Mouse (Mus musculus) forebrain, postnatal 0 days (tissue): ENCODE measurements at regions not wholly inside any gene's neighbourhood (a gene's known extent, or its start where the extent isn't known, plus 50 kb on each side); places are given as distances from the start of the nearest gene placed in this dataset.

Source experiments
- ATAC-seq: fragments of 200-750 bp; cut with Nextera tagmentation; 2 replicates; pipeline ENCODE4 v1.8.0; 2017; ENCODE audit warnings: mild to moderate bottlenecking, moderate library complexity
- DNase-seq: peaks from one replicate; pipeline ENCODE4 v3.0.0-alpha.2; 2015
- H3K27ac ChIP-seq: fragments of 300-500 bp; sonication (generic); 2 replicates; pipeline ENCODE4 v1.5.1; 2014; ENCODE audit warnings: low read depth, mild to moderate bottlenecking, antibody characterized with exemption, low read length, moderate library complexity, mixed read lengths
- H3K27me3 ChIP-seq: fragments of 300-500 bp; sonication (generic); 2 replicates; pipeline ENCODE4 v1.6.1; 2014; ENCODE audit warnings: mild to moderate bottlenecking, low read length, mixed read lengths; ENCODE audit not compliant: insufficient read depth
- H3K36me3 ChIP-seq: fragments of 300-500 bp; sonication (generic); 2 replicates; pipeline ENCODE4 v1.6.1; 2014; ENCODE audit warnings: mild to moderate bottlenecking, moderate library complexity; ENCODE audit not compliant: insufficient read depth
- H3K4me1 ChIP-seq: fragments of 300-500 bp; sonication (generic); 2 replicates; pipeline ENCODE4 v1.6.1; 2014; ENCODE audit warnings: antibody characterized with exemption; ENCODE audit not compliant: insufficient read depth
- H3K4me2 ChIP-seq: fragments of 300-500 bp; sonication (generic); 2 replicates; pipeline ENCODE4 v1.6.1; 2014; ENCODE audit warnings: low read depth, mild to moderate bottlenecking, moderate library complexity
- H3K4me3 ChIP-seq: fragments of 300-500 bp; sonication (generic); 2 replicates; pipeline ENCODE4 v1.5.1; 2014; ENCODE audit warnings: low read depth, low read length, mixed read lengths
- H3K9ac ChIP-seq: fragments of 300-500 bp; sonication (generic); 2 replicates; pipeline ENCODE4 v1.6.1; 2014; ENCODE audit warnings: mild to moderate bottlenecking
- H3K9me3 ChIP-seq: fragments of 300-500 bp; sonication (generic); 2 replicates; pipeline ENCODE4 v1.6.1; 2016; ENCODE audit warnings: low read length
- CTCF ChIP-seq: sonication (generic); IDR thresholded peaks from 2 replicates; pipeline ENCODE4 v1.5.1; 2016; ENCODE audit warnings: antibody characterized with exemption, control low read depth, low read depth
- WGBS: fragments of 180-500 bp; shearing (Covaris S2); extraction: QIAGEN DNeasy Blood & Tissue Kit; methylation state at CpG from one replicate; pipeline ENCODE4 v1.1.7; 2014; 5-methylcytosine and 5-hydroxymethylcytosine counted together

DNA sequence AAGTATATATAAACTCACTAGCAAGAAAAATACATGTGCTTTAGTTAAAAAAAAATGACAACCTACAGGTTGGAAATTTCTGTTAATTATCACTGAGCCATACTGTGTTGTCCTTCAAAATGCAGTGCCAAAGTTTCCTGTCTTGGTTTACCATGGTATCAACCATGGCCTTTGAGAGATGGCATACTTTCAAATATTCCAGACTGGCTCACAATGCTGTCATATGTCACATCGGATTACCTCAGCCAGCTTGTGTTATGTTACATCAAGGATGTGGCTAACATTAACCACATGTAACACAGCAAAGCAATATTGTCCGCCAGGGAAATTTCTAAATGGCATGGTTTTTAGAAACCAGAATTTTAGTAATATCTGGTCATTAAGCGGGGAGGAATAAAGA lies 140.3 kb downstream of the Alx1 start:
- Histone ChIP-seq H3K4me2 (no peak overlapping the region), H3K36me3 (no peaks in the 10 kb centered on the region), H3K4me3 (no peak overlapping the region), H3K9me3 (no peaks in the 10 kb centered on the region), H3K9ac (no peak overlapping the region), H3K4me1 (no peaks in the 10 kb centered on the region), H3K27ac (no peak overlapping the region), H3K27me3 (no peaks in the 10 kb centered on the region)
- DNase-seq (no peak), ATAC-seq (no peak)
- 69% methylated on average over 3 of the region's 3 CpGs for WGBS
- no peak for TF ChIP-seq CTCF

GRCm38 (mm10) chr10:102881824-102882438 lies 148.1 kb downstream of the Alx1 start:
- DNase-seq = no peak
- Histone ChIP-seq H3K9ac (no peak overlapping the region), H3K4me2 (no peak overlapping the region), H3K27ac (no peak overlapping the region), H3K27me3 (no peaks in the 10 kb centered on the region), H3K4me3 (no peak overlapping the region), H3K9me3 (no peaks in the 10 kb centered on the region), H3K36me3 (no peaks in the 10 kb centered on the region), H3K4me1 (no peaks in the 10 kb centered on the region)
- WGBS = 67% methylated on average over 6 of the region's 6 CpGs
- TF ChIP-seq CTCF = no peak
- no peak for ATAC-seq

GRCm38 (mm10) chr10:102878010-102878409 lies 152.0 kb downstream of the Alx1 start:
- DNase-seq = peak; percentile 67
- peak; percentile 77 for ATAC-seq
- H3K4me2 ChIP-seq = peak overlapping the region; percentile 41
- WGBS = 19% methylated on average over 11 of the region's 11 CpGs
- no peaks in the 10 kb centered on the region for H3K9me3 ChIP-seq
- H3K4me1 ChIP-seq = no peaks in the 10 kb centered on the region
- TF ChIP-seq CTCF = peak; percentile 63
- H3K27ac ChIP-seq = no peak overlapping the region
- no peak overlapping the region for H3K9ac ChIP-seq
- no peak overlapping the region for H3K4me3 ChIP-seq
- no peaks in the 10 kb centered on the region for H3K36me3 ChIP-seq
- no peaks in the 10 kb centered on the region for H3K27me3 ChIP-seq

- Histone ChIP-seq H3K9me3 (no peaks in the 10 kb centered on the region), H3K36me3 (no peaks in the 10 kb centered on the region), H3K27ac (no peak overlapping the region), H3K27me3 (no peaks in the 10 kb centered on the region), H3K4me3 (no peak overlapping the region), H3K9ac (no peak overlapping the region), H3K4me1 (no peaks in the 10 kb centered on the region), H3K4me2 (no peak overlapping the region)
- DNase-seq = no peak
- 26% methylated on average over 3 of the region's 3 CpGs for WGBS
- no peak for ATAC-seq
- TF ChIP-seq CTCF = no peak
Measured at GRCm38 (mm10) chr10:102876946-102877345, 153.1 kb downstream of the Alx1 start.

DNA sequence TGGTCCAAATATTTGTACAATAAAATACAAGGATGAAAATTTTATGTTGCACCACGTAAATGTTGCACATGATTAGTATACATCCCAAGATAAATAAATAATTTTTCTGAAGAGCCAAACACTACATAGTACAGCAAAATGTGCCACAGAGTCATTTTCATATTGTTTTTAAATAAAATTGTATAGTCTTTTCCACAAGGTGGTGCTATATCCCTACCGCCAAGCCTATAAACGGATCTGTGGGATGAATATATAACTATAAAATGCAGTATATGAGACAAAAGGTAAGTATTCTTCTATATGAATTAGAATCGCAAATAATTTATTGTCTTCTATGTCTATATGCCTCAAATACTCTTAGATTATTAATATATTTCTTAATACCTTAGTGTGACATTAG lies 163.1 kb downstream of the Alx1 start:
- DNase-seq (peak; percentile 48), ATAC-seq (0 out of 2 replicates have a peak, but pooled peaks have one; percentile 48)
- 31% methylated on average over 4 of the region's 4 CpGs for WGBS

DNA sequence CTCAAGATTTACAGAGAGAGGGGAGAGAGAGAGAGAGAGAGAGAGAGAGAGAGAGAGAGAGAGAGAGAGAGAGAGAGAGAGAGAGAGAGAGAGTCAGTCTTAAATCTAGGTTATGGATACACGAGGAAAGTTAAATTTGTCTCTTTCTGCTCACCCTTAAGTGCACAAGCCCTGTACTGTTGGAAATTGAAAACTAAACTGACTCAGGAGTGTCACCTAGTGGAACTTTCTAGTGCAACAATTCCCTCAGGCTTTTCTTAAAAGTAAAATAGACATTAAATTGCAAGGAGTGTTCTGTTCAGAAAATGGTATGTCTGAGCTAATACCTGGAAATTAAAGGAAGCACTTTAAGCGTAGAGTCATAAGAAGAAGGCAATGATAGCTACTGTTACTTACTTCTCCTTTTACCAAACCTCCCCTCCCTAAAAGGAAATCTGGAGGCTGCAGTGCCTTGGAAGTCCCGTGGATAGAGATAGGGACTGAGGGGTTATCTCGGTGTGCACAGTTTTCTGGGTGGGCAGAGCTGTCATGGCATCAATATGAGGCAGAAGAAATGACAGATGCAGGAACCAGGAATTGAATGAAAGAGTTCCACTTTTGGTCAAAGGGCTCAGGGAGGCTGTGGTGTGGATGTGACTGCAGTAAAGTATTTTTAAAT lies 193.3 kb downstream of the Alx1 start:
- no peaks in the 10 kb centered on the region for H3K36me3 ChIP-seq
- H3K4me2 ChIP-seq = no peak overlapping the region
- peak; percentile 67 for ATAC-seq
- no peaks in the 10 kb centered on the region for H3K4me1 ChIP-seq
- H3K9ac ChIP-seq = no peak overlapping the region
- no peak overlapping the region for H3K4me3 ChIP-seq
- no peaks in the 10 kb centered on the region for H3K27me3 ChIP-seq
- 53% methylated on average over 4 of the region's 4 CpGs for WGBS
- no peaks in the 10 kb centered on the region for H3K9me3 ChIP-seq
- TF ChIP-seq CTCF = peak; percentile 69
- DNase-seq = peak; percentile 72
- H3K27ac ChIP-seq = no peak overlapping the region

More for the DNA sequence above, 163.1 kb downstream of the Alx1 start:
- Histone ChIP-seq H3K4me2 (no peak overlapping the region), H3K4me1 (no peaks in the 10 kb centered on the region), H3K9me3 (no peaks in the 10 kb centered on the region), H3K9ac (no peak overlapping the region), H3K36me3 (no peaks in the 10 kb centered on the region), H3K4me3 (no peak overlapping the region), H3K27ac (no peak overlapping the region), H3K27me3 (no peaks in the 10 kb centered on the region; the same call in 1 of the 2 replicates)
- peak; percentile 56 for TF ChIP-seq CTCF

DNA sequence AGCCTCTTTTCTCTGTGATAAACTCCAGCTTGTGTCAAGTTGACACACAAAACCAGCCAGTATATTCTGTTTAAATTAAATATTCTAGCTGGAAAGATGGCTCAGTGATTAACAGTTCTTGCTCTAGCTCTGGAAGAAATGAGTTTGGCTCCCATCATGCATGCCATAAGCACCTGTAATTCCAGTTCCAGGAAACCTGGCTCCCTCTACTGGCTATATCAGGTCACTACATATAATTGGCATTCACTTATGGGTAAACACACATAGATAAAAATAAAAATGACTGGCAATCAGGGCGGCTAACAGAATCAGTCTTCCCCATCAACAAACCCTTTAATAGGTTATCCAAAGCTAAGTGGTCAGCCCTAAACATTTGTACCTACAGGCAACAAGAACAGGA lies 194.2 kb downstream of the Alx1 start:
- Histone ChIP-seq H3K4me2 (no peak overlapping the region), H3K36me3 (no peaks in the 10 kb centered on the region), H3K9me3 (no peaks in the 10 kb centered on the region), H3K9ac (no peak overlapping the region), H3K27ac (no peak overlapping the region), H3K4me3 (no peak overlapping the region), H3K27me3 (no peaks in the 10 kb centered on the region), H3K4me1 (no peaks in the 10 kb centered on the region)
- peak; percentile 57 for TF ChIP-seq CTCF
- peak; percentile 6 for DNase-seq
- no peak for ATAC-seq
- 41% methylated on average over 1 of the region's 1 CpGs for WGBS
